Mouse (Mus musculus): ENCODE measurements around the gene Znhit6. TPM values are rescaled to one million over a fixed set of nuclear protein-coding genes. Genes with fewer than 3 reads are reported as not detected.
A peak's percentile ranks its signal among the peaks of the same experiment; 100 is the strongest.

Gene Znhit6
- polyA plus RNA-seq, 1 experiment from 2014 or later, result 35.8 TPM

DNA sequence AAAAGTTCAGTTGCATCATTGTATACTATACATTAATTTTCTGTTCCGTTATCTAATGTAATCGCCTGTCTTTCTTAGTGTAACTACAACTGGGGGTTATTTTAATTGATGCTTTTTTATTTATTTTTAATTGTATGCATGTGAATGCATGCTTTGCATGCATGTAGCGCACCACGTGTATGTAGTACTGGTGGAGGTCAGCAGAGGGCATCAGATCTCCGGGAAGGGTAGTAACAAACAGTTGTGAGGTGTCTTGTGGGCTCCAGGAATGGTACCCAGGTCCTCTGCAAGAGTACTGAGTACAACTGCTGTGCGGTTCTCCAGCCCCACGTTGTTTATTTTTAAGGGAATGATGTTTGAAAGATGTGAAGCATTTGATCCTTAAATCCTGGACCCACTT is 23.1 kb downstream of the Znhit6 start:
- peaks cover 31% of the 10 kb centered on the region for H3K36me3 ChIP-seq (ENCODE audit: control insufficient read depth, insufficient read depth, low read length)
- no peak overlapping the region for H3K9ac ChIP-seq (ENCODE audit: low read depth, low read length)
- H3K9me3 ChIP-seq (replicated peaks; ENCODE audit: control insufficient read depth, low read length, poor library complexity, severe bottlenecking), result no peaks in the 10 kb centered on the region
- no peak overlapping the region for H3K4me2 ChIP-seq (ENCODE audit: low read length)
- no peak overlapping the region for H3K27ac ChIP-seq (ENCODE audit: low read length)
- no peak overlapping the region for H3K4me3 ChIP-seq (ENCODE audit: low read depth, low read length)
- 97% methylated on average over 7 of the region's 7 CpGs for WGBS
- no peak for ATAC-seq
- no peaks in the 10 kb centered on the region for H3K27me3 ChIP-seq (ENCODE audit: control insufficient read depth, insufficient read depth, low read depth, low read length)
- H3K4me1 ChIP-seq (ENCODE audit: control insufficient read depth, insufficient read depth, low read length), result peaks cover 9% of the 10 kb centered on the region; the same call in 1 of the 2 replicates

DNA sequence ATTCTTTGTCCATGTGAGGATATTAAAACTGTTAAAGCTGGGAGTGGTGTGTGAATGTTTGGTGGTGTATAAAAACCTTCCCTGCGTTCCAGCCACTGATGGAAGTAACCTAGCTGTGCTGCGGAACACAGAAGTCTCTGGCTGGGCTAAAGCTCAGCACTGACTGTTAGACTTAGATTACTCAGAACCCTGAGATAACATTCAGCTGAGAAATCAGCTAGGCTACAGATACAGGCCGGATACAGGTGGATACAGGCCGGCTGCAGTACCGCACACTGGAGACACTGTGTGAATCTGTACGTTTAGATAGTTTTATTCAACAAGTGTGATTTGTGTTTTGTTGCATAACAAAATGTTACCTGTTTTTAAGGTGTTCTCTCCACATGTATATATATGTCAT is 24.8 kb downstream of the Znhit6 start:
- WGBS, result 94% methylated on average over 6 of the region's 6 CpGs
- no peaks in the 10 kb centered on the region for H3K27me3 ChIP-seq (ENCODE audit: control insufficient read depth, insufficient read depth, low read depth, low read length)
- no peak overlapping the region for H3K27ac ChIP-seq (ENCODE audit: low read length)
- H3K4me3 ChIP-seq (ENCODE audit: low read depth, low read length), result no peak overlapping the region
- H3K4me2 ChIP-seq (ENCODE audit: low read length), result no peak overlapping the region
- no peak for ATAC-seq
- H3K4me1 ChIP-seq (ENCODE audit: control insufficient read depth, insufficient read depth, low read length), result peaks cover 9% of the 10 kb centered on the region; the same call in 1 of the 2 replicates
- peaks cover 24% of the 10 kb centered on the region for H3K36me3 ChIP-seq (ENCODE audit: control insufficient read depth, insufficient read depth, low read length)
- H3K9ac ChIP-seq (ENCODE audit: low read depth, low read length), result no peak overlapping the region
- no peaks in the 10 kb centered on the region for H3K9me3 ChIP-seq (replicated peaks; ENCODE audit: control insufficient read depth, low read length, poor library complexity, severe bottlenecking)

- Histone ChIP-seq H3K36me3 (ENCODE audit: control insufficient read depth, insufficient read depth, low read length) (peaks cover 22% of the 10 kb centered on the region), H3K4me3 (ENCODE audit: low read depth, low read length) (no peak overlapping the region), H3K4me2 (ENCODE audit: low read length) (no peak overlapping the region), H3K27ac (ENCODE audit: low read length) (no peak overlapping the region), H3K9ac (ENCODE audit: low read depth, low read length) (no peak overlapping the region), H3K27me3 (ENCODE audit: control insufficient read depth, insufficient read depth, low read depth, low read length) (no peaks in the 10 kb centered on the region), H3K4me1 (ENCODE audit: control insufficient read depth, insufficient read depth, low read length) (peaks cover 9% of the 10 kb centered on the region; the same call in 1 of the 2 replicates), H3K9me3 (replicated peaks; ENCODE audit: control insufficient read depth, low read length, poor library complexity, severe bottlenecking) (no peaks in the 10 kb centered on the region)
- ATAC-seq, result no peak
- 91% methylated on average over 6 of the region's 6 CpGs for WGBS
These were observed 25.3 kb downstream of the Znhit6 start for GRCm38 (mm10) chr3:145601345-145601744.

- peak; percentile 75; the same call in 1 of the 2 replicates for ATAC-seq
- H3K27ac ChIP-seq (ENCODE audit: low read length), result peak overlapping the region; percentile 7; the same call in 1 of the 2 replicates
These were observed 26.6 kb downstream of the Znhit6 start for GRCm38 (mm10) chr3:145602410-145603206.

DNA sequence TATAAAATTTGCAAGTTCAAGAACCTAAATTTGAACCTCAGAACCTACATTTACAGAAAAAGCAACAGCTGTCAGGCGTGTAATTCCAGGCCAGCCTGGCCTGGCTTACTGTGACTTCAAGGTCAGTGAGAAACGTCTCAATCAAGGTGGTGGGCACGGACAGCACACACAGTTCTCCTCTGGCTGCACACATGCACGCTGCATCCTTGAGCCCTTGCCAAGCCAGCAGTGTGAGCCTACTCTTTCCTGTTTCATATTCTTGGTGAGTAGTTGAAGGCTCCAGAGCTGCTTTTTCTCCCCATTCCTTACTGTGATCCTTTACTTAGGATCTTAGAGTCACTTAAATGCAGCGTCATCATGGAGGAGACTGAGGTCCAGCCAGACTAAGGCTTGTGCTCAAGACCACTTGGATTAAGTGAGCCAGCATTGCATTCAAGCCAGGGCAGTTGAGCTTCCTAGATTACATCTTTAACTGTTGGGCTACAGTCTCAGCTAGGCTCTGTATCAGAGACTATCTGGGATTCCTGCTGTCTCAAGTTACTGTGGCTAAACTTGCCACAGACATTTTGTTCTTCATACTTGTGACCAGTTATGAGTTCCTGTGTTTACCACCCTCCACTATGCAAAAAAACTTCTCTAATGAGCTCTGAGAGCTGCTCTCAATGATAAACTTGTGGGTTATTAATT is 29.6 kb downstream of the Znhit6 start:
- Histone ChIP-seq H3K27me3 (ENCODE audit: control insufficient read depth, insufficient read depth, low read depth, low read length) (no peaks in the 10 kb centered on the region), H3K36me3 (ENCODE audit: control insufficient read depth, insufficient read depth, low read length) (peaks cover 10% of the 10 kb centered on the region), H3K9me3 (replicated peaks; ENCODE audit: control insufficient read depth, low read length, poor library complexity, severe bottlenecking) (no peaks in the 10 kb centered on the region), H3K4me3 (ENCODE audit: low read depth, low read length) (no peak overlapping the region), H3K4me2 (ENCODE audit: low read length) (no peak overlapping the region), H3K4me1 (ENCODE audit: control insufficient read depth, insufficient read depth, low read length) (peaks cover 9% of the 10 kb centered on the region; the same call in 1 of the 2 replicates), H3K9ac (ENCODE audit: low read depth, low read length) (no peak overlapping the region), H3K27ac (ENCODE audit: low read length) (no peak overlapping the region)
- WGBS, result 85% methylated on average over 5 of the region's 5 CpGs
- no peak for ATAC-seq

More at GRCm38 (mm10) chr3:145602410-145603206, 26.6 kb downstream of the Znhit6 start:
- peaks cover 25% of the 10 kb centered on the region for H3K36me3 ChIP-seq (ENCODE audit: control insufficient read depth, insufficient read depth, low read length)
- 51% methylated on average over 11 of the region's 11 CpGs for WGBS
- no peak overlapping the region for H3K4me2 ChIP-seq (ENCODE audit: low read length)
- H3K9ac ChIP-seq (ENCODE audit: low read depth, low read length), result no peak overlapping the region
- no peak overlapping the region for H3K4me3 ChIP-seq (ENCODE audit: low read depth, low read length)
- no peaks in the 10 kb centered on the region for H3K27me3 ChIP-seq (ENCODE audit: control insufficient read depth, insufficient read depth, low read depth, low read length)
- H3K4me1 ChIP-seq (ENCODE audit: control insufficient read depth, insufficient read depth, low read length), result peaks cover 9% of the 10 kb centered on the region; the same call in 1 of the 2 replicates
- H3K9me3 ChIP-seq (replicated peaks; ENCODE audit: control insufficient read depth, low read length, poor library complexity, severe bottlenecking), result no peaks in the 10 kb centered on the region

- 97% methylated on average over 5 of the region's 5 CpGs for WGBS
- H3K36me3 ChIP-seq (ENCODE audit: control insufficient read depth, insufficient read depth, low read length), result peaks cover 6% of the 10 kb centered on the region; the same call in 1 of the 2 replicates
- no peak for ATAC-seq
These were observed 32.3 kb downstream of the Znhit6 start for GRCm38 (mm10) chr3:145608320-145608719.

GRCm38 (mm10) chr3:145612662-145613061 is 36.7 kb downstream of the Znhit6 start:
- no peaks in the 10 kb centered on the region for H3K9me3 ChIP-seq (replicated peaks; ENCODE audit: control insufficient read depth, low read length, poor library complexity, severe bottlenecking)
- H3K27ac ChIP-seq (ENCODE audit: low read length), result no peak overlapping the region
- peaks cover 10% of the 10 kb centered on the region for H3K4me1 ChIP-seq (ENCODE audit: control insufficient read depth, insufficient read depth, low read length)
- WGBS, result 22% methylated on average over 4 of the region's 4 CpGs
- no peak overlapping the region for H3K4me3 ChIP-seq (ENCODE audit: low read depth, low read length)
- no peak overlapping the region for H3K9ac ChIP-seq (ENCODE audit: low read depth, low read length)
- peak; percentile 40; the same call in 1 of the 2 replicates for ATAC-seq
- no peaks in the 10 kb centered on the region for H3K27me3 ChIP-seq (ENCODE audit: control insufficient read depth, insufficient read depth, low read depth, low read length)
- no peaks in the 10 kb centered on the region; the same call in 1 of the 2 replicates for H3K36me3 ChIP-seq (ENCODE audit: control insufficient read depth, insufficient read depth, low read length)
- H3K4me2 ChIP-seq (ENCODE audit: low read length), result no peak overlapping the region

More at GRCm38 (mm10) chr3:145608320-145608719, 32.3 kb downstream of the Znhit6 start:
- no peaks in the 10 kb centered on the region for H3K9me3 ChIP-seq (replicated peaks; ENCODE audit: control insufficient read depth, low read length, poor library complexity, severe bottlenecking)
- H3K4me3 ChIP-seq (ENCODE audit: low read depth, low read length), result no peak overlapping the region
- no peak overlapping the region for H3K27ac ChIP-seq (ENCODE audit: low read length)
- no peaks in the 10 kb centered on the region for H3K4me1 ChIP-seq (ENCODE audit: control insufficient read depth, insufficient read depth, low read length)
- H3K9ac ChIP-seq (ENCODE audit: low read depth, low read length), result no peak overlapping the region
- no peaks in the 10 kb centered on the region for H3K27me3 ChIP-seq (ENCODE audit: control insufficient read depth, insufficient read depth, low read depth, low read length)
- no peak overlapping the region for H3K4me2 ChIP-seq (ENCODE audit: low read length)

DNA sequence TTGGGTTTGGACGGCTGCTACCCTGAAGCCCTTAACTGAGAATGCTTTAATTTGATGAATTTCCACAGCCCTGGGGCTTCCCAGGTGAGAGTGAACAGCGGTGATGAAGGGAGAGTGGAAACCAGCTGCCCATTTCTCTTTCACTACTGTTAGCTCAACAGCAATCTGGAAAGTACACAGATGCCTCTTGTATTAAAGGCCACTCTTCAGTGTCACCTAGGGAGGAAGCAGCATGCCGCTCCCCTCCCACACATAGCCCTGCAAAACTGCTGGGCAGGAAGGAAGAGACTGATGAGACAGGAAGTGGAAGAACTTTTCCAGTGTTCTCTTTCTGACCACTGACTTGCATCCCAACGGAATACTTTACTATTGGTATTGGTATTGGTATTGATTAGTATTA is 37.2 kb downstream of the Znhit6 start:
- 85% methylated on average over 4 of the region's 4 CpGs for WGBS

More for the DNA sequence above, 37.2 kb downstream of the Znhit6 start:
- H3K4me2 ChIP-seq (ENCODE audit: low read length), result no peak overlapping the region
- no peaks in the 10 kb centered on the region for H3K27me3 ChIP-seq (ENCODE audit: control insufficient read depth, insufficient read depth, low read depth, low read length)
- H3K9ac ChIP-seq (ENCODE audit: low read depth, low read length), result no peak overlapping the region
- no peaks in the 10 kb centered on the region for H3K9me3 ChIP-seq (replicated peaks; ENCODE audit: control insufficient read depth, low read length, poor library complexity, severe bottlenecking)
- H3K36me3 ChIP-seq (ENCODE audit: control insufficient read depth, insufficient read depth, low read length), result no peaks in the 10 kb centered on the region; the same call in 1 of the 2 replicates
- peaks cover 10% of the 10 kb centered on the region for H3K4me1 ChIP-seq (ENCODE audit: control insufficient read depth, insufficient read depth, low read length)
- peak; percentile 12 for ATAC-seq
- no peak overlapping the region for H3K27ac ChIP-seq (ENCODE audit: low read length)
- H3K4me3 ChIP-seq (ENCODE audit: low read depth, low read length), result no peak overlapping the region
